Mouse (Mus musculus) liver, adult 2 months (tissue): ENCODE measurements around the gene Prss33.

Source experiments
- CTCF ChIP-seq: fragments of 200-500 bp; IDR thresholded peaks from 2 replicates; pipeline ENCODE4 v1.5.1; 2011; ENCODE audit warnings: low read depth, low read length, control low read depth
- POLR2A ChIP-seq: fragments of 200-500 bp; IDR thresholded peaks from 2 replicates; pipeline ENCODE4 v1.6.1; 2011; ENCODE audit warnings: low read length, control low read depth; ENCODE audit not compliant: insufficient read depth; ENCODE audit errors: extremely low read depth

GRCm38 (mm10) chr17:23786510-23786931, 49.3 kb downstream of the Prss33 start:
- no peak for TF ChIP-seq CTCF
- TF ChIP-seq POLR2A = no peak
